Mouse (Mus musculus) heart, postnatal 25 days (tissue): ENCODE measurements at regions not wholly inside any gene's neighbourhood (a gene's known extent, or its start where the extent isn't known, plus 50 kb on each side); places are given as distances from the start of the nearest gene placed in this dataset.
"Not testable (repeated sequence)": the region's sequence is repeated elsewhere in the genome, so short reads cannot be mapped to it uniquely, and the experiment has no call there.

Experiments
- DNase-seq: peaks from one replicate; pipeline ENCODE4 v3.0.0; 2022; ENCODE audit warnings: low spot score
- intact Hi-C: fragments of 180-260 bp; cut with DNase I; formaldehyde crosslinking; loops from one replicate; pipeline ENCODE4 v1.15.1; 2025

- intact Hi-C loops = loop anchor here (5.0 to 10.0 kb wide), 2 partner anchors 200 to 753 kb away; no protein-coding TSS in a partner anchor
- DNase-seq = not testable (repeated sequence)
Measured at GRCm38 (mm10) chr12:17852138-17852537, 161.5 kb downstream of the Hpcal1 start.

DNA sequence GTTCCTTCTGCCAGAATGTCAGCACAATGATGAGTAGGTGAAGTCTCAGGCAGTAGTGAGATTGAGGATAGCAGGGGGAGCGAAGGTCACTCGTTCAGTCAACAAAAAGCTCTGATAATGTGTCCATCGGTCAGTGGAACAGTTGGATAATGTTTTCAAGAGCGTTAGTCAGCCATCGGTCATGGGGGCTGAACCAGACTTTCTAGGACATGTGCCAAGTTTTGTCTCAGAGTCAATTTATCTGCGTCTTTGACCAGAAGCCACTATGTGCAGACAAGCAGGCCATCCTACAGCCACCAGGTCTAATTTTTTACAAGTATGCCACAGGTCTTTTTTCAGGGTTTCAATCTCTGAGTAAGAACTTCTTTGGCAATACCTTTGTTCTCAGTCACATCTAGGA lies 181.8 kb downstream of the Hpcal1 start:
- intact Hi-C loops, DNase-seq: not testable (repeated sequence)

DNA sequence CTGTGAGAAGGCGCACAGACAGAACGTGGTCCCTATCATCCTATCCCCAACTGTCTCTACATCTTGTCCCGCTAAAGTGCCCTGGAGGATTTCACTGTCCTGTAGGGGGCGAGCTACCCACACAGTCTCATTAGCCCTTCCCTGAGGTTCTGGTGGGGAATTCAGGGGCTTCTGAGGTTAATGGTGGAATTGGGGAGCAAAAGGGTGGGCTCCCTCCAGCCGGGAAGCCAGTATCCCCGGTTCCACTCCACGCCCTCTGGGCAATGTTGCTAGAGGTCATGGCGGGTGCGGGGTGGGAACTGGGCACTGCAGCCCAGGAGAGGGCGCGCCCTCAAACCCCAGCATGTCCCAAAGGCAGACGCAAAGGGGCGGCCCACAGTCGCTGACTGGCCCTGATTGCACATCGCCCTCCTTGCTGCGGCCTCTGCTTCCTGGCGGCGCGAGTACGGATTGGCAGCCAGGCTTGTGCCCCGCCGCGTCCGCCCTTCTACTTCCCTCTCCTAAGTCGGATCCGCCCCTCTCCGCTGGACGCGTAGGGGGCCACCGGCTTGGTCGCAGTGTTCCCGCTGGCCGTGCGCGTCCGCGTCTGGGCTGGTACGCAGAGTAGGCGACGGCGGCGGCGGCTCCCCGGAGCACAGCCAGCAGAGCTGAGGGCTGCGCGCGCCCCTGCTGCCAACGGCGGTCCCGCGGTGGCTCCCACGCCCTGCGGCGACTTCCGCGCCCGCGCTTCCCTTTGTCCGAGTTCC lies 190.9 kb downstream of the Hpcal1 start:
- intact Hi-C loops = no loop called here
- peak; percentile 89 for DNase-seq

GRCm38 (mm10) chr12:17882117-17883116 lies 191.8 kb downstream of the Hpcal1 start:
- DNase-seq = peak; percentile 4
- intact Hi-C loops = not testable (repeated sequence)

DNA sequence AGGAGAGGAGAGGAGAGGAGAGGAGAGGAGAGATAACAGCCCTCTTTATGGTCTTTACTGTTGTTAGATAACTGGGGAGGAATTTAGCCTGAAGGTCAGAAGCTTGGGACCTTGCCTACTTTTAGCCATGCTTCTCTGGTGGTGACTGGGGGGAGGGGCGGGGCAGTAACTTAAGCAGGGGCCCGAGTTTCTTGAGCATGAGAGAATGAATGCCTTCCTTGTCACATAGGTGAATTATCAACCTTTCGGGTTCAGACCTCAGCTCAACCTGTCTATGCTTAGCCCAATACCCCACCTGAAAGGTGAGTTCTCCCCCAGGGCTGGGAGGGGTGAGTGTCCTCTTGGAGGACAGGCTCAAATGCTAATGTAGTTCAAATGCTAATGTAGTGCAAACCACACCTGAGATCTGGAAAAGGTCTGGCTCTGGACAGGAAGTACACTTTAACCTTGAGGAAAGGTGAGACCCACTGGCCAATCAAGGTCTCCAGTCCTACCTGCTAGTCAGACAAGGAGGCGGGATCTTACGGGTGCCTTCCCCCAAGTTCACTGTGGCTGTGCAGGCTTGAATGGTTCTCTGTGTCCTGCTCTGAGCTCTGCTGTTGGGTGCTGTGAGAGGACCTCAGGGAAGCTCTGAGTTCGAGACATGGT lies 201.1 kb downstream of the Hpcal1 start:
- DNase-seq, intact Hi-C loops: not testable (repeated sequence)

DNA sequence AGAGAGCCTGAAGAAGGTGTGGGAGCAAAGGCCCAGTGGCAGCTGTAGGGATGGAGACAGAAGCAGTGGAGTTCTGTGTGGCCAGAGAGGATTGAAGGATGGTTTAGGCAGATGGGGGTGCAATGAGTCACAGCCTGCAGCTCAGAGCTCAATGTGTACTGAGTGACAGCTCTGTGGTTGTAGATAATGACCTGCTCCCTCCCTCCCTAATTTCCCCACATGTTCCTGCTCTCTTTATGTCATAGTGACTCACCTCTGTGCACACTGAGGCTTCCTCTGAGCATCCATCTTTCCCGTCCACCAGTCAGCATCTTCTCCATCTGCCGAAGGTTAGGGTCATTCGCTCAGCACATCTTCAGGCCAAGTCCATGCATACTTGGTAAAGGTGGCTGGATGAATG lies 222.4 kb downstream of the Hpcal1 start:
- intact Hi-C loops = not testable (repeated sequence)

More for the DNA sequence above, 222.4 kb downstream of the Hpcal1 start:
- not testable (repeated sequence) for DNase-seq
